Mouse (Mus musculus) testis, adult 2 months (tissue): ENCODE measurements around the gene Acyp2. TPM values are rescaled to one million over a fixed set of nuclear protein-coding genes. Genes with fewer than 3 reads are reported as not detected.

Experiments
- H3K27ac ChIP-seq: fragments of 200-500 bp; 2 replicates; pipeline ENCODE4 v1.5.1; 2012; ENCODE audit warnings: low read depth, low read length; ENCODE audit not compliant: control insufficient read depth, insufficient read depth
- H3K27me3 ChIP-seq: fragments of 200-500 bp; 2 replicates; pipeline ENCODE4 v1.6.1; 2012; ENCODE audit warnings: mild to moderate bottlenecking, low read length, moderate library complexity; ENCODE audit not compliant: control insufficient read depth, insufficient read depth
- H3K36me3 ChIP-seq: fragments of 200-500 bp; 2 replicates; pipeline ENCODE4 v1.6.1; 2012; ENCODE audit warnings: mild to moderate bottlenecking, low read length; ENCODE audit not compliant: control insufficient read depth, insufficient read depth
- H3K4me1 ChIP-seq: fragments of 200-500 bp; 2 replicates; pipeline ENCODE4 v1.6.1; 2012; ENCODE audit warnings: low read length; ENCODE audit not compliant: control insufficient read depth, insufficient read depth
- H3K4me3 ChIP-seq: fragments of 200-500 bp; 2 replicates; pipeline ENCODE4 v1.5.1; 2012; ENCODE audit warnings: low read depth, mild to moderate bottlenecking, low read length, moderate library complexity, mixed read lengths; ENCODE audit not compliant: control insufficient read depth
- CTCF ChIP-seq: fragments of 200-500 bp; IDR thresholded peaks from 2 replicates; pipeline ENCODE4 v1.5.1; 2012; ENCODE audit warnings: low read depth, mild to moderate bottlenecking, inconsistent platforms, low read length, moderate library complexity; ENCODE audit not compliant: control insufficient read depth, insufficient read depth, insufficient replicate concordance
- POLR2A ChIP-seq: fragments of 200-500 bp; IDR thresholded peaks from 2 replicates; pipeline ENCODE4 v1.6.1; 2012; ENCODE audit warnings: low read depth, mild to moderate bottlenecking, inconsistent platforms, low read length, moderate library complexity; ENCODE audit not compliant: control insufficient read depth
- polyA plus RNA-seq: library from polyadenylated mRNA; depleted of rRNA; stranded (reverse); fragments of >200 nt; gene quantifications from 2 replicates; pipeline ENCODE4 v1.2.3, GENCODE M21; 2012

The Acyp2 gene
- polyA plus RNA-seq, 1 experiment = 10.8 TPM

DNA sequence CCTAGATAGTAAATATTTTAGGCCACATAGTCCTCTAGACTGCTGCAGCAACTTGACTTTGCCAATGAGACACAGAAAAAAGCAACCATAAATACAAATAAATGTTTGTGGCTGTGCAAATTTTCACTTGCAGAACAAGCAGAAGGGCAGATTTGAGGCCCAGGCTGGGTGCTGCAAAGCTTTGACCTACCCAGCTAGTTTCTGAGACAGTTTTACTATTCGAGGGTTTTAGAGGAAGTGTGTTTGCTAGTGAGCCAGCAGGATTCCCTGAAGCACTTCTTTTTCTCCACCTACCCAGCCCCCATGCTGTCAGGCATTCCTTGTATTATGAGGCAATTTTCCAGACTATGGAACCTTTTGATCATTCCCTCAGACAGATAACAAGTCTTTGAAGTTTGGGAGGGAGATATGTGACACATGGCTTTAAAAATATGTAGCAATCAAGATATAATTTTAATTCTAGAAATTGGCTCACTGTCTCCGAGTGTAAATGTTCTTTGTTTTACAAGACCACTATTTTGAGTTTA lies 31.8 kb downstream of the Acyp2 start:
- Histone ChIP-seq H3K27me3 (no peaks in the 10 kb centered on the region), H3K27ac (no peak overlapping the region), H3K4me3 (no peak overlapping the region), H3K4me1 (no peaks in the 10 kb centered on the region), H3K36me3 (no peaks in the 10 kb centered on the region)
- TF ChIP-seq CTCF (no peak), POLR2A (no peak)

DNA sequence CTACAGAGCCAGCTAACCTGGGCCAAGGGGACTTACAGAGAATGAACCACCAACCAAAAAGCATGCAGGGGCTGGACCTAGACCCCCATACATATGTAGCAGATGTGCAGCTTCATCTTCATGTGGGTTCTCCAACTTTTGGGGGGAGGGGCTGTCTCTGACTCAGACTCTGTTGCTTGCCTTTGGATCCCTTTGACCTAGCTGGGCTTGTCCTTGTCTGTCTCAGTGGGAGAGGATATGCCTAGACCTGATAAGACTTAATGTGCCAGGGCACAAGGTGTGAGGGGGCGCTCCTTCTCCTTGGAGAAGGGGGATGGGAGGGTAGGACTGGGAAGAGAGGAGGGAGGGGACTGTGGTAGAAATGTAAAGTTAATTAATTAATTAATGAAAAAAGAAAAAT lies 33.4 kb downstream of the Acyp2 start:
- Histone ChIP-seq H3K27ac (no peak overlapping the region), H3K27me3 (no peaks in the 10 kb centered on the region), H3K36me3 (no peaks in the 10 kb centered on the region), H3K4me3 (no peak overlapping the region), H3K4me1 (no peaks in the 10 kb centered on the region)
- TF ChIP-seq POLR2A (no peak), CTCF (no peak)

GRCm38 (mm10) chr11:30613916-30614546 lies 35.4 kb downstream of the Acyp2 start:
- Histone ChIP-seq H3K4me3 (no peak overlapping the region), H3K4me1 (no peaks in the 10 kb centered on the region), H3K36me3 (no peaks in the 10 kb centered on the region), H3K27me3 (no peaks in the 10 kb centered on the region), H3K27ac (no peak overlapping the region)
- TF ChIP-seq CTCF = no peak
- no peak for TF ChIP-seq POLR2A

DNA sequence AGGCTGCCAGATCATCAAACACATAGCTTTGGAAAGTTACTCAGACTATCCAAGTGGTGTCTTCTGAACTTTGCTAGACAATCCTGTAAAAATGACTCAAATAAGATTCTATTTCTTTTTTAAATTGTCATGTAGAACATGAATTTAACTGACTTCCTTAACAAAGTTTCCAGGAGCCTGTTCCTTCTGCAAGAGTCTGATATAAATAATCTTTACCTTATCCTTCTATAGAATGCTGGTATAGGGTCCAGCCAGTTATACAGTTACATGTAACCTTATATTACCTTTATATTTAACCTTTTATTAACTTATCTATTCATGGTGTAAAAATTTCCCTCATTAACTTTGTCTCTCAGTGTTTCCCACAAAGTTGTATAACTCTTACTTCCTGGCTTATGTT lies 36.7 kb downstream of the Acyp2 start:
- H3K27ac ChIP-seq = no peak overlapping the region
- no peaks in the 10 kb centered on the region for H3K4me1 ChIP-seq
- H3K27me3 ChIP-seq = no peaks in the 10 kb centered on the region
- H3K36me3 ChIP-seq = no peaks in the 10 kb centered on the region
- TF ChIP-seq CTCF (no peak), POLR2A (no peak)
- no peak overlapping the region for H3K4me3 ChIP-seq

DNA sequence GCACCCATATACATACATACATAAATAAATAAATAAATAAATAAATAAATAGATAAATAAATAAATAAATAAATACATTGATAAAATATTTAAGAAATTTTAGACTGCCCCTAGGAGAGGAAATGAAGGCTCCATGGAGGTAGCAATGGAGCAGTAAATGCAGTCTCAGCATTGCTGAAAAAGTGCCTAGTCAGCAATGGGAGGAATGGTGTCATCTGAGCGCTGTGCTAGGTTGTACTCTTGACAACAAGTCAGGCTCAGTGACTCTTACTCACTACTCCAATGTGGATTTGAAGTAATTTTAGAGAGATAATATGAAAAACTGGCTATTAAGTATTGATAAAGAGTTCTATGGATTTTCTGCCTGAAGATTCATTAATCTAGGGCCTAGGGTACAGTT lies 40.1 kb downstream of the Acyp2 start:
- TF ChIP-seq CTCF (no peak), POLR2A (no peak)
- no peaks in the 10 kb centered on the region for H3K27me3 ChIP-seq
- H3K36me3 ChIP-seq = no peaks in the 10 kb centered on the region
- H3K4me1 ChIP-seq = no peaks in the 10 kb centered on the region
- no peak overlapping the region for H3K4me3 ChIP-seq
- H3K27ac ChIP-seq = no peak overlapping the region

- H3K4me3 ChIP-seq = no peak overlapping the region
- no peak overlapping the region for H3K27ac ChIP-seq
- H3K4me1 ChIP-seq = no peaks in the 10 kb centered on the region
- H3K27me3 ChIP-seq = no peaks in the 10 kb centered on the region
- TF ChIP-seq CTCF (no peak), POLR2A (no peak)
- H3K36me3 ChIP-seq = no peaks in the 10 kb centered on the region
Observed at GRCm38 (mm10) chr11:30607587-30608518, 41.5 kb downstream of the Acyp2 start.

- H3K27me3 ChIP-seq = no peaks in the 10 kb centered on the region
- H3K36me3 ChIP-seq = no peaks in the 10 kb centered on the region
- H3K27ac ChIP-seq = no peak overlapping the region
- H3K4me1 ChIP-seq = no peaks in the 10 kb centered on the region
- no peak overlapping the region for H3K4me3 ChIP-seq
- no peak for TF ChIP-seq POLR2A
- no peak for TF ChIP-seq CTCF
Observed at GRCm38 (mm10) chr11:30597259-30597658, 52.1 kb downstream of the Acyp2 start.
